Mouse (Mus musculus) thymus, postnatal 10 days (tissue): ENCODE data around the gene Trabd2b.

Experiments used
- DNase-seq, 2 experiments: peaks; one replicate each; pipeline ENCODE4 v3.0.0; 2021; ENCODE audit warnings: low spot score in 2 of 2

Trabd2b gene

GRCm38 (mm10) chr4:114399821-114400220 lies 6.7 kb upstream of the Trabd2b start:
- no peak for DNase-seq

GRCm38 (mm10) chr4:114401993-114402731 lies 4.4 kb upstream of the Trabd2b start:
- no peak for DNase-seq

GRCm38 (mm10) chr4:114405682-114406354 lies 706 bp upstream of the Trabd2b start:
- DNase-seq = peak; percentile 20 to 54

- DNase-seq = no peak
These were observed 992 bp downstream of the Trabd2b start for GRCm38 (mm10) chr4:114407516-114407915.

GRCm38 (mm10) chr4:114408298-114408697 lies 1.8 kb downstream of the Trabd2b start:
- no peak for DNase-seq

- no peak for DNase-seq
These were observed 2.5 kb downstream of the Trabd2b start for GRCm38 (mm10) chr4:114408890-114409480.

- no peak for DNase-seq
These were observed 3.0 kb downstream of the Trabd2b start for GRCm38 (mm10) chr4:114409511-114409910.

- DNase-seq = no peak
These were observed 3.5 kb downstream of the Trabd2b start for GRCm38 (mm10) chr4:114410026-114410425.

- DNase-seq = no peak
These were observed 3.9 kb downstream of the Trabd2b start for GRCm38 (mm10) chr4:114410443-114410842.

- no peak for DNase-seq
These were observed 4.6 kb downstream of the Trabd2b start for GRCm38 (mm10) chr4:114410958-114411661.

- DNase-seq = no peak
These were observed 5.4 kb downstream of the Trabd2b start for GRCm38 (mm10) chr4:114411846-114412390.

GRCm38 (mm10) chr4:114415925-114416645 lies 9.6 kb downstream of the Trabd2b start:
- DNase-seq = no peak

GRCm38 (mm10) chr4:114420154-114420553 lies 13.6 kb downstream of the Trabd2b start:
- DNase-seq = no peak

- DNase-seq = no peak
These were observed 16.6 kb downstream of the Trabd2b start for GRCm38 (mm10) chr4:114423084-114423483.

- no peak for DNase-seq
These were observed 19.3 kb downstream of the Trabd2b start for GRCm38 (mm10) chr4:114425808-114426207.

- no peak for DNase-seq
These were observed 26.2 kb downstream of the Trabd2b start for GRCm38 (mm10) chr4:114432742-114433141.

GRCm38 (mm10) chr4:114433440-114433839 lies 26.9 kb downstream of the Trabd2b start:
- DNase-seq = no peak

- DNase-seq = no peak
These were observed 28.2 kb downstream of the Trabd2b start for GRCm38 (mm10) chr4:114434766-114435165.

GRCm38 (mm10) chr4:114435381-114435780 lies 28.9 kb downstream of the Trabd2b start:
- DNase-seq = no peak

- DNase-seq = no peak
These were observed 32.2 kb downstream of the Trabd2b start for GRCm38 (mm10) chr4:114438764-114439163.

- no peak for DNase-seq
These were observed 35.7 kb downstream of the Trabd2b start for GRCm38 (mm10) chr4:114442186-114442585.
